Mouse (Mus musculus): Measurements from ENCODE around the gene Dgat2l6. TPM values are rescaled to one million over a fixed set of nuclear protein-coding genes. Genes with fewer than 3 reads are reported as not detected.

The Dgat2l6 gene
- polyA plus RNA-seq (2014; fragmentation: Nextera tagmentation; extraction: Ambion mirVana), result not detected in 2 replicates

DNA sequence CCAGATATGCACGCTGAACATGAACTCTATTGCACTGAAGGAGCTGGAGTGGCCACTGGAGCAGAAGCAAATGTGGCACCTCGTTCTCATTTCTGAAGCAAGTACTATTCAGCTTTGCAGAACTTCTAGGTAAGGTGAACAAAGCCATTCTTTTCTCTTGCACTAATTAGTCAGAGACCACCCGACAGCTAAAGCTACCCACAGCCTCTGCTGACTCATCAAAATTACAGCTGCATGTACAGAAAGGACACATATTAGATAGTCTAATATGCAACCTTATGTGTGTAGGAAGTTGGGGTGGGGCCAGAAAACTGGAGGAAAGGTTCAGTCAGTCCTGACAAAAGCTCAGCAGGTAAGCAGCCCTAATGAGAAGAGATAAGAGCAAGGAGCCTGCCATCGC, at the start of gene Dgat2l6:
Gene Dgat2l6 (plus strand): TSS at position 368 of the 400 bp plus-strand sequence.
- Histone ChIP-seq H3K4me1 (ENCODE audit: control insufficient read depth, insufficient read depth, low read length) (no peaks in the 10 kb centered on the region), H3K27ac (ENCODE audit: low read depth, low read length) (no peak within 1 kb of the TSS), H3K4me3 (ENCODE audit: low read length) (no peak within 1 kb of the TSS), H3K9me3 (ENCODE audit: control insufficient read depth, low read length) (no peaks in the 10 kb centered on the region), H3K9ac (ENCODE audit: low read depth, low read length) (no peak within 1 kb of the TSS), H3K36me3 (ENCODE audit: control insufficient read depth, insufficient read depth, low read length) (no peaks in the 10 kb centered on the region), H3K27me3 (ENCODE audit: control insufficient read depth, insufficient read depth, low read length) (0 out of 2 replicates have a peak, but pooled peaks cover 3% of the 10 kb centered on the region), H3K4me2 (replicated peaks; ENCODE audit: low read depth, low read length) (no peak within 1 kb of the TSS)
- 88% methylated on average over 4 of the region's 4 CpGs for WGBS
- ATAC-seq (ENCODE audit: low FRiP score, low TSS enrichment), result no peak

DNA sequence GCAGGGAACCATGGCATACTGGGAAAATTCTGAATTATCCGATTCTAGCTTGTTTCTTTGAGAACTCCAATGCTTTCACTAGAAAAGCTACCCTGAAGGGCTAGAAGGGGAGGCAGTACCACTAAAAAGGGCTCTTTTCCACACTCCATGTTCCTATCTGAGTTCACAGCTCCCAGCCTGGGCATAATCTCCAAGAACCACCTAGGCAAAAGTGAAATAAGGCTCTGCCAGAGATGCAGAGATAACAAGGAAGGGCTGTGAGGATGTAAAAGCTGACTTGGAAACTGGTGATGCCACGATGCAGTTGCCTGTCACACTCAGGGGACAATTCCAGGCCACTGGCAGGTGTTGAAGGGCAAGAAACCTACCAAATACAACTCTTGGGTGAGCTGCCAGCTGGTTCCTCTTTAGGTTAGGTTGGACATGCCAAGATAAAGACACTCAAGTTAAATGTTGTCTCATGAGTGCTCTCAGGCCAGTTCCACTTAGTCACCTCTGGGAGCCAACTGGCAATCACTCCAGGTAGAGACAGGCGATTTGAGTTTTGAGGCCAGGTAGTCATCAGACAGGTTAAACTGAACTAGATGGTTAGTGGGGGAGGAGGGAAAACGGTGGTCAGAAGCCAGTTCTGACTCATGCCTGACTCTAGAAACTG, 48.9 kb upstream of the Dgat2l6 start:
- H3K9ac ChIP-seq (ENCODE audit: low read depth, low read length), result no peak overlapping the region
- no peak overlapping the region for H3K4me2 ChIP-seq (replicated peaks; ENCODE audit: low read depth, low read length)
- H3K27me3 ChIP-seq (ENCODE audit: control insufficient read depth, insufficient read depth, low read length), result no peaks in the 10 kb centered on the region; the same call in 1 of the 2 replicates
- ATAC-seq (ENCODE audit: low FRiP score, low TSS enrichment), result no peak
- no peaks in the 10 kb centered on the region for H3K4me1 ChIP-seq (ENCODE audit: control insufficient read depth, insufficient read depth, low read length)
- H3K4me3 ChIP-seq (ENCODE audit: low read length), result no peak overlapping the region
- 72% methylated on average over 4 of the region's 4 CpGs for WGBS
- no peak overlapping the region for H3K27ac ChIP-seq (ENCODE audit: low read depth, low read length)
- H3K9me3 ChIP-seq (ENCODE audit: control insufficient read depth, low read length), result no peaks in the 10 kb centered on the region
- no peaks in the 10 kb centered on the region for H3K36me3 ChIP-seq (ENCODE audit: control insufficient read depth, insufficient read depth, low read length)

GRCm38 (mm10) chrX:100480317-100480716, 44.3 kb upstream of the Dgat2l6 start:
- Histone ChIP-seq H3K36me3 (ENCODE audit: control insufficient read depth, insufficient read depth, low read length) (no peaks in the 10 kb centered on the region), H3K9me3 (ENCODE audit: control insufficient read depth, low read length) (no peaks in the 10 kb centered on the region), H3K4me2 (replicated peaks; ENCODE audit: low read depth, low read length) (no peak overlapping the region), H3K4me1 (ENCODE audit: control insufficient read depth, insufficient read depth, low read length) (no peaks in the 10 kb centered on the region), H3K27ac (ENCODE audit: low read depth, low read length) (no peak overlapping the region), H3K27me3 (ENCODE audit: control insufficient read depth, insufficient read depth, low read length) (no peaks in the 10 kb centered on the region; the same call in 1 of the 2 replicates), H3K4me3 (ENCODE audit: low read length) (no peak overlapping the region), H3K9ac (ENCODE audit: low read depth, low read length) (no peak overlapping the region)
- WGBS, result 31% methylated on average over 3 of the region's 3 CpGs
- peak; percentile 81; the same call in 1 of the 2 replicates for ATAC-seq (ENCODE audit: low FRiP score, low TSS enrichment)

- H3K4me1 ChIP-seq (ENCODE audit: control insufficient read depth, insufficient read depth, low read length), result no peaks in the 10 kb centered on the region
- no peak overlapping the region for H3K27ac ChIP-seq (ENCODE audit: low read depth, low read length)
- H3K36me3 ChIP-seq (ENCODE audit: control insufficient read depth, insufficient read depth, low read length), result peaks cover 4% of the 10 kb centered on the region; the same call in 1 of the 2 replicates
- no peaks in the 10 kb centered on the region for H3K9me3 ChIP-seq (ENCODE audit: control insufficient read depth, low read length)
- H3K27me3 ChIP-seq (ENCODE audit: control insufficient read depth, insufficient read depth, low read length), result no peaks in the 10 kb centered on the region
- H3K9ac ChIP-seq (ENCODE audit: low read depth, low read length), result peak overlapping the region; percentile 37; the same call in 1 of the 2 replicates
- peak overlapping the region; percentile 42 for H3K4me3 ChIP-seq (ENCODE audit: low read length)
- ATAC-seq (ENCODE audit: low FRiP score, low TSS enrichment), result peak; percentile 83
- 29% methylated on average over 22 of the region's 22 CpGs for WGBS
- H3K4me2 ChIP-seq (replicated peaks; ENCODE audit: low read depth, low read length), result peak overlapping the region; percentile 47
Observed at GRCm38 (mm10) chrX:100493500-100494067, 31.1 kb upstream of the Dgat2l6 start.

DNA sequence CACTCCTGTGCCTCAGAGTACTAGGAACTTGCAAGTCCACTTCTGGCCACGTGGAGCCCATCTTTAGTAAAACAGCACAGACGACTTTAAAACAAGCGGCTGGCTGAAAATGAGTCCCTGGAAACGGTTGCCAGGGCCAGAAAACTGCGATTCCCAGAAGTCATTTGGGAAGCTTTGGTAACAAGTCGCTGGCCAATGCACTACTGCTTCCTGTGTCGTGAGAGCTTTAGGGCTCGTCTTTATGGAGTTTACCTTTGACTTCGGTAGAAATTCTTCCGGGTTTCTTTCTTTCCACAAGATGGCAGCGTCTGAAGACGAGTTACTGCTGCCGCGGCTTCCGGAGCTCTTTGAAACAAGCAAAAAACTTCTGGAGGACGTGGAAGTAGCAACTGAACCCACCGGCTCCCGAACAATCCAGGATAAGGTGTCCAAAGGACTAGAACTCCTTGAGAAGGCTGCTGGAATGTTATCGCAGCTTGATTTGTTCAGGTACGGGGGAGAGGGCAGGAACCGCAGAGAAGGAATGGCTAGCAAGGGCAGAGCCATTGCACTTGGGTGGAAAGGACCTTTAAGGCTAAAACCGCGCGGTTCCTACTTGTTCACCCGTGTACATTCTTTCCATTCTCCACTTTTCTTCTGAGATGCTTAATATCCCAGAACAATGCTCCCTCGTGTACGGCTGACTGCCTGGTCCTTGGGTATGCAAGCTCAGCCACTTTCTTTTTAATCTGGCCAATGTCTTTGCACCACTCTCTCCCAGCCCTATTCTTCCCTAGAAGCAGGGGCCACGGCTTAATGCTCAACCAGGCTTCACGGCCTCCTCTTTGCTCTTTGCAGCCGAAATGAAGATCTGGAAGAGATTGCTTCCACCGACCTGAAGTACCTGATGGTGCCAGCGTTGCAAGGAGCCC, 30.3 kb upstream of the Dgat2l6 start, which contains the start of gene Igbp1:
Gene Igbp1 (plus strand): TSS at position 224 of the 911 bp plus-strand sequence.
- Histone ChIP-seq H3K4me3 (ENCODE audit: low read length) (peak within 1 kb of the TSS; percentile 61), H3K9me3 (ENCODE audit: control insufficient read depth, low read length) (no peaks in the 10 kb centered on the region), H3K4me1 (ENCODE audit: control insufficient read depth, insufficient read depth, low read length) (no peaks in the 10 kb centered on the region), H3K27ac (ENCODE audit: low read depth, low read length) (no peak within 1 kb of the TSS), H3K9ac (ENCODE audit: low read depth, low read length) (peak within 1 kb of the TSS; percentile 63), H3K4me2 (replicated peaks; ENCODE audit: low read depth, low read length) (peak within 1 kb of the TSS; percentile 57), H3K36me3 (ENCODE audit: control insufficient read depth, insufficient read depth, low read length) (peaks cover 4% of the 10 kb centered on the region; the same call in 1 of the 2 replicates), H3K27me3 (ENCODE audit: control insufficient read depth, insufficient read depth, low read length) (no peaks in the 10 kb centered on the region)
- WGBS, result 26% methylated on average over 32 of the region's 32 CpGs
- ATAC-seq (ENCODE audit: low FRiP score, low TSS enrichment), result peak; percentile 96

GRCm38 (mm10) chrX:100504175-100504851, 20.3 kb upstream of the Dgat2l6 start:
- no peaks in the 10 kb centered on the region; the same call in 1 of the 2 replicates for H3K36me3 ChIP-seq (ENCODE audit: control insufficient read depth, insufficient read depth, low read length)
- no peak overlapping the region for H3K4me3 ChIP-seq (ENCODE audit: low read length)
- no peak overlapping the region for H3K9ac ChIP-seq (ENCODE audit: low read depth, low read length)
- no peaks in the 10 kb centered on the region for H3K4me1 ChIP-seq (ENCODE audit: control insufficient read depth, insufficient read depth, low read length)
- no peaks in the 10 kb centered on the region for H3K9me3 ChIP-seq (ENCODE audit: control insufficient read depth, low read length)
- H3K27ac ChIP-seq (ENCODE audit: low read depth, low read length), result no peak overlapping the region
- no peaks in the 10 kb centered on the region; the same call in 1 of the 2 replicates for H3K27me3 ChIP-seq (ENCODE audit: control insufficient read depth, insufficient read depth, low read length)
- WGBS, result 86% methylated on average over 5 of the region's 5 CpGs
- ATAC-seq (ENCODE audit: low FRiP score, low TSS enrichment), result no peak
- H3K4me2 ChIP-seq (replicated peaks; ENCODE audit: low read depth, low read length), result no peak overlapping the region

DNA sequence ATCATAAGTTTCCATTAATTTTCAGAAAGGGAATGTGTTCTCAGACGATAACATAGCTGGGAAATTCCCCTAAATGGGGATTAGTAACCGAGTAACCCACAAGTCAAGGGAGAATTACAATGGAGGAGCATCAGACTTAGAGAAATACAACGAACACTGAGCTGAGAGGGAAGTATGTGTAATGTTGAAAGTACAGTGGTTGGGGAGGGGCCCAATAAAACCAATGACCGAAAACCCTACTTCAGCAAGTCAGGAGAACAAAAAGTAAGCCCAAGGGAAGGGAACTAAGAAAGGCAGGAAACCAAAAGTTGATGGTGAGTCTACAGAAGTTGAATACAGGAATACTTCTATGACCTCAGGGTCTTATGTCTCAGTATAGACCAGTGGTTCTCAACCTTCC, 16.5 kb upstream of the Dgat2l6 start:
- Histone ChIP-seq H3K4me2 (replicated peaks; ENCODE audit: low read depth, low read length) (no peak overlapping the region), H3K36me3 (ENCODE audit: control insufficient read depth, insufficient read depth, low read length) (no peaks in the 10 kb centered on the region; the same call in 1 of the 2 replicates), H3K9ac (ENCODE audit: low read depth, low read length) (no peak overlapping the region), H3K9me3 (ENCODE audit: control insufficient read depth, low read length) (no peaks in the 10 kb centered on the region), H3K27me3 (ENCODE audit: control insufficient read depth, insufficient read depth, low read length) (no peaks in the 10 kb centered on the region), H3K4me3 (ENCODE audit: low read length) (no peak overlapping the region), H3K4me1 (ENCODE audit: control insufficient read depth, insufficient read depth, low read length) (no peaks in the 10 kb centered on the region), H3K27ac (ENCODE audit: low read depth, low read length) (no peak overlapping the region)
- no peak for ATAC-seq (ENCODE audit: low FRiP score, low TSS enrichment)
- 91% methylated on average over 4 of the region's 4 CpGs for WGBS

DNA sequence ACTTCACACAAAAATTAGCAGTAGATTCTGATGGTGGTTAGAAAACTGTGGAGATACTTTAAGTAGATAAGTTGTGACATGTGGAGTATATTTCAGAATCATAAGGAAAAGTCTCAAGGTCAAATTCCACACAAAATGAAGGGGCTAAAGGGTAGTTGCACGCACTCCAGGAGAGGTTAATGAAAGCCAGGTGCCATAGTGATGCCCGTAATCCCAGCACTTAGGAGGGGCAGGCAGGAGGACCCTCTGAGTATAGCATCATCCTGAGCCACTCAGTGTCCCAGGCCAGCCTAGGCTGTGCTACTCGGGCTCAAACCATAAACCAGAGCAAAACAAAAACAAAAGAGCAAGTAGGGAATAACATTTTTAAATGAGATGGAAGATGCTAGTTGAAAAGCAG, 14.7 kb upstream of the Dgat2l6 start:
- H3K4me2 ChIP-seq (replicated peaks; ENCODE audit: low read depth, low read length), result no peak overlapping the region

More for the DNA sequence above, 14.7 kb upstream of the Dgat2l6 start:
- H3K27me3 ChIP-seq (ENCODE audit: control insufficient read depth, insufficient read depth, low read length), result no peaks in the 10 kb centered on the region
- no peaks in the 10 kb centered on the region for H3K4me1 ChIP-seq (ENCODE audit: control insufficient read depth, insufficient read depth, low read length)
- H3K4me3 ChIP-seq (ENCODE audit: low read length), result no peak overlapping the region
- no peak for ATAC-seq (ENCODE audit: low FRiP score, low TSS enrichment)
- H3K27ac ChIP-seq (ENCODE audit: low read depth, low read length), result no peak overlapping the region
- H3K36me3 ChIP-seq (ENCODE audit: control insufficient read depth, insufficient read depth, low read length), result no peaks in the 10 kb centered on the region; the same call in 1 of the 2 replicates
- 94% methylated on average over 3 of the region's 3 CpGs for WGBS
- no peaks in the 10 kb centered on the region for H3K9me3 ChIP-seq (ENCODE audit: control insufficient read depth, low read length)
- H3K9ac ChIP-seq (ENCODE audit: low read depth, low read length), result no peak overlapping the region

Measured in kidney, embryonic 14.5 days (tissue).